Mouse (Mus musculus): ENCODE data around the gene Sars2. TPM values are rescaled to one million over a fixed set of nuclear protein-coding genes. Genes with fewer than 3 reads are reported as not detected.

The Sars2 gene
- polyA plus RNA-seq, 1 experiment from 2014 or later: 7.0 TPM

DNA sequence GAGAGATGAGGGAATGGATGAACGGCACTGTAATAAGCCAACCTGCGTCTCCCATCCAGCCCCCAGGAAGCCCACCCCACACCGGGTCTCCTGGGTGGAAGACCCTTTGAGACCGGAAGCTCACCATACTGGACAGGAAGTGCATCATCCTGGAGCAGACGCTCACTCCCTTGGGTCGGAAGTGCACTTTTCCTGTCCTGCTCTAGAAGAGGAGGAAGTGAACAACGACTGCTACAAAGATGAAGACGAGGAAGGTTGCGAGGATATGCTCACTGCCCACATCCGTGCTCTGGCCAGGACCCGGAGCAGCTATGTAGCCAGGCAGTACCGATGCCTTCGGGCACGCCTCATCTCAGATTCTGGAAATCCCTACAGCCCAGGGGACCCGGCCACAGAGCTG lies 54.0 kb downstream of the Sars2 start:
- peak; percentile 78 for TF ChIP-seq EP300 (IDR thresholded peaks at IDR 0.05)
- TF ChIP-seq CTCF (IDR thresholded peaks at IDR 0.05): no peak
- Histone ChIP-seq H3K4me3 (ENCODE audit: low read depth, low read length) (peak overlapping the region; percentile 22), H3K4me2 (replicated peaks; ENCODE audit: low read depth, low read length) (peak overlapping the region; percentile 54), H3K9me3 (ENCODE audit: low read length) (no peaks in the 10 kb centered on the region), H3K9ac (replicated peaks; ENCODE audit: low read depth) (no peak overlapping the region), H3K27me3 (replicated peaks; ENCODE audit: insufficient read depth, low read length) (no peaks in the 10 kb centered on the region), H3K36me3 (ENCODE audit: insufficient read depth, low read length) (no peaks in the 10 kb centered on the region), H3K27ac (ENCODE audit: low read length) (peak overlapping the region; percentile 85), H3K4me1 (ENCODE audit: insufficient read depth, low read depth, low read length) (peaks cover 4% of the 10 kb centered on the region; the same call in 1 of the 2 replicates)
- WGBS: 48% methylated on average over 15 of the region's 15 CpGs
- ATAC-seq (peak; percentile 51), DNase-seq (ENCODE audit: low spot score) (peak; percentile 63)

DNA sequence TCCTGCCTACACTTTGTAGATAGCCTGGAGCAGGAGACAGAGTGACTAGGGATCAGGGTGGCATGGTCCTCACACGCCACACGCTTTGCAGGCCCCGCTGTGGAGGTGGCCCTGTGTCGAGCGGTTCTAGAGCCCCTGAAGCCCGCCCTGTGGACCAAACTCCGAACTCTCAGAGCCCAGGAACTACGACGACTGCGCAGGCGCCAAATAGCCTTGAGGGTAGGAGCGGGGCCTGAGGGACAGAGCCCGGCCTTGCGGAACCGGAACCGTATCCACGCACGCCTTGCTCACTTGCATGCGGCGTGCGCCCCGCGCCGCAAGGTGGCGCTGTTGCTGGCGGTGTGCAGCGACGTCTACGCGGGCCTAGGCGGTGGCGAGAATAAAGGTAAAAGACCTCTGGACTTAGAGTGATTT lies 54.8 kb downstream of the Sars2 start:
- H3K9ac ChIP-seq (replicated peaks; ENCODE audit: low read depth): peak overlapping the region; percentile 44
- DNase-seq (ENCODE audit: low spot score): peak; percentile 93

DNA sequence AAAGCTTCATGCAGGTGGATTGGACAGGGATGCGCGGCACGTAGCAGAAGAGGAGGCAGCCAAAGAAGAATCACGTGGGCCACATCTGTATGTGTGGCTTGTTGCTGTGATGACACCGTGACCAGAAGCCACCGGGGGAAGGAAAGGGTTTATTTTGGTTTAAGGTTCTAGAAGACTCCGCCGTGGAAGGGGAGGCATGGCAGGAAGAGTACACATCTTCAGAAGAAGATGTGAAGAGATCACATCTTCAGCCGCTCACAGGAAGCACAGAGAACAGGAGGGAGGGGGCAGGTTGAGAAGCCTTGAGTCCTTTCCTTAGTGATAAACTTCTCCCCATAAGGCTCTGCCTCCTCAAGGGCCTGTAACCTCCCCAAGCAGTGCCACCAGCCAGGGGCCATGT lies 58.2 kb downstream of the Sars2 start:
- H3K4me3 ChIP-seq (ENCODE audit: low read depth, low read length): no peak overlapping the region
- H3K4me2 ChIP-seq (replicated peaks; ENCODE audit: low read depth, low read length): no peak overlapping the region
- WGBS: 88% methylated on average over 9 of the region's 9 CpGs
- H3K9me3 ChIP-seq (ENCODE audit: low read length): no peaks in the 10 kb centered on the region
- H3K36me3 ChIP-seq (ENCODE audit: insufficient read depth, low read length): no peaks in the 10 kb centered on the region
- H3K9ac ChIP-seq (replicated peaks; ENCODE audit: low read depth): no peak overlapping the region
- DNase-seq (ENCODE audit: low spot score) (no peak), ATAC-seq (no peak)
- H3K4me1 ChIP-seq (ENCODE audit: insufficient read depth, low read depth, low read length): peaks cover 30% of the 10 kb centered on the region
- H3K27ac ChIP-seq (ENCODE audit: low read length): no peak overlapping the region
- no peak for TF ChIP-seq CTCF (IDR thresholded peaks at IDR 0.05)
- no peak for TF ChIP-seq EP300 (IDR thresholded peaks at IDR 0.05)
- no peaks in the 10 kb centered on the region for H3K27me3 ChIP-seq (replicated peaks; ENCODE audit: insufficient read depth, low read length)

More for the DNA sequence above, 54.8 kb downstream of the Sars2 start:
- 13% methylated on average over 31 of the region's 32 CpGs for WGBS
- no peaks in the 10 kb centered on the region for H3K27me3 ChIP-seq (replicated peaks; ENCODE audit: insufficient read depth, low read length)
- TF ChIP-seq EP300 (IDR thresholded peaks at IDR 0.05): no peak
- peak; percentile 100 for TF ChIP-seq CTCF (IDR thresholded peaks at IDR 0.05)
- peak; percentile 88 for ATAC-seq
- peak overlapping the region; percentile 54 for H3K4me2 ChIP-seq (replicated peaks; ENCODE audit: low read depth, low read length)
- H3K36me3 ChIP-seq (ENCODE audit: insufficient read depth, low read length): no peaks in the 10 kb centered on the region
- peak overlapping the region; percentile 85 for H3K27ac ChIP-seq (ENCODE audit: low read length)
- H3K4me3 ChIP-seq (ENCODE audit: low read depth, low read length): peak overlapping the region; percentile 22
- no peaks in the 10 kb centered on the region for H3K9me3 ChIP-seq (ENCODE audit: low read length)
- peaks cover 4% of the 10 kb centered on the region for H3K4me1 ChIP-seq (ENCODE audit: insufficient read depth, low read depth, low read length)

GRCm38 (mm10) chr7:28801451-28801850 lies 59.7 kb downstream of the Sars2 start:
- H3K27me3 ChIP-seq (replicated peaks; ENCODE audit: insufficient read depth, low read length): no peaks in the 10 kb centered on the region
- H3K4me3 ChIP-seq (ENCODE audit: low read depth, low read length): no peak overlapping the region
- peak overlapping the region; percentile 94 for H3K27ac ChIP-seq (ENCODE audit: low read length)
- TF ChIP-seq CTCF (IDR thresholded peaks at IDR 0.05) (no peak), EP300 (IDR thresholded peaks at IDR 0.05) (peak; percentile 74)
- H3K4me1 ChIP-seq (ENCODE audit: insufficient read depth, low read depth, low read length): peaks cover 30% of the 10 kb centered on the region
- H3K4me2 ChIP-seq (replicated peaks; ENCODE audit: low read depth, low read length): no peak overlapping the region
- no peaks in the 10 kb centered on the region for H3K36me3 ChIP-seq (ENCODE audit: insufficient read depth, low read length)
- DNase-seq (ENCODE audit: low spot score) (peak; percentile 85), ATAC-seq (no peak)
- no peaks in the 10 kb centered on the region for H3K9me3 ChIP-seq (ENCODE audit: low read length)
- 35% methylated on average over 3 of the region's 3 CpGs for WGBS
- 0 out of 2 replicates have a peak overlapping the region, but pooled peaks have one; percentile 17 for H3K9ac ChIP-seq (replicated peaks; ENCODE audit: low read depth)

GRCm38 (mm10) chr7:28801901-28802670 lies 60.3 kb downstream of the Sars2 start:
- peak; percentile 87 for ATAC-seq
- no peak overlapping the region for H3K4me3 ChIP-seq (ENCODE audit: low read depth, low read length)

GRCm38 (mm10) chr7:28802846-28803588 lies 61.2 kb downstream of the Sars2 start:
- Histone ChIP-seq H3K9me3 (ENCODE audit: low read length) (no peaks in the 10 kb centered on the region), H3K4me2 (replicated peaks; ENCODE audit: low read depth, low read length) (peak overlapping the region; percentile 38; the same call in 1 of the 2 replicates), H3K4me3 (ENCODE audit: low read depth, low read length) (no peak overlapping the region), H3K36me3 (ENCODE audit: insufficient read depth, low read length) (no peaks in the 10 kb centered on the region), H3K27me3 (replicated peaks; ENCODE audit: insufficient read depth, low read length) (no peaks in the 10 kb centered on the region), H3K27ac (ENCODE audit: low read length) (peak overlapping the region; percentile 94), H3K9ac (replicated peaks; ENCODE audit: low read depth) (no peak overlapping the region), H3K4me1 (ENCODE audit: insufficient read depth, low read depth, low read length) (peaks cover 31% of the 10 kb centered on the region)
- TF ChIP-seq CTCF (IDR thresholded peaks at IDR 0.05) (no peak), EP300 (IDR thresholded peaks at IDR 0.05) (peak; percentile 79)
- ATAC-seq: peak; percentile 74
- WGBS: 4% methylated on average over 10 of the region's 10 CpGs
- DNase-seq (ENCODE audit: low spot score): peak; percentile 91

More at GRCm38 (mm10) chr7:28801901-28802670, 60.3 kb downstream of the Sars2 start:
- H3K36me3 ChIP-seq (ENCODE audit: insufficient read depth, low read length): no peaks in the 10 kb centered on the region
- TF ChIP-seq CTCF (IDR thresholded peaks at IDR 0.05): peak; percentile 55
- TF ChIP-seq EP300 (IDR thresholded peaks at IDR 0.05): peak; percentile 83
- 0 out of 2 replicates have a peak overlapping the region, but pooled peaks have one; percentile 17 for H3K9ac ChIP-seq (replicated peaks; ENCODE audit: low read depth)
- 10% methylated on average over 10 of the region's 10 CpGs for WGBS
- H3K9me3 ChIP-seq (ENCODE audit: low read length): no peaks in the 10 kb centered on the region
- H3K27ac ChIP-seq (ENCODE audit: low read length): peak overlapping the region; percentile 94
- peaks cover 26% of the 10 kb centered on the region for H3K4me1 ChIP-seq (ENCODE audit: insufficient read depth, low read depth, low read length)
- DNase-seq (ENCODE audit: low spot score): peak; percentile 94
- H3K27me3 ChIP-seq (replicated peaks; ENCODE audit: insufficient read depth, low read length): no peaks in the 10 kb centered on the region
- peak overlapping the region; percentile 38 for H3K4me2 ChIP-seq (replicated peaks; ENCODE audit: low read depth, low read length)

Other genes with a start within 250 kb of the Sars2 start
- not detected in 2 replicates for gene Ifnl2, start 231.5 kb upstream of the Sars2 start, polyA plus RNA-seq (2015; fragmentation: Nextera tagmentation; extraction: Ambion mirVana)
- gene Ifnl3, start 219.2 kb upstream of the Sars2 start, polyA plus RNA-seq (2015; fragmentation: Nextera tagmentation; extraction: Ambion mirVana): not detected in 2 replicates
- gene Sycn, start 201.1 kb upstream of the Sars2 start, polyA plus RNA-seq (2015; fragmentation: Nextera tagmentation; extraction: Ambion mirVana): not detected in 2 replicates
- not detected in 2 replicates for gene Nccrp1, start 194.7 kb upstream of the Sars2 start, polyA plus RNA-seq (2015; fragmentation: Nextera tagmentation; extraction: Ambion mirVana)
- gene Samd4b, start 143.8 kb upstream of the Sars2 start, polyA plus RNA-seq (2015; fragmentation: Nextera tagmentation; extraction: Ambion mirVana): 12.9 and 13.4 TPM in 2 replicates
- 36.3 and 38.2 TPM in 2 replicates for gene Pak4, start 143.8 kb upstream of the Sars2 start, polyA plus RNA-seq (2015; fragmentation: Nextera tagmentation; extraction: Ambion mirVana)
- not detected in 2 replicates for gene Acp7, start 110.7 kb upstream of the Sars2 start, polyA plus RNA-seq (2015; fragmentation: Nextera tagmentation; extraction: Ambion mirVana)
- 2.3 and 2.8 TPM in 2 replicates for gene Fbxo27, start 49.1 kb upstream of the Sars2 start, polyA plus RNA-seq (2015; fragmentation: Nextera tagmentation; extraction: Ambion mirVana)
- 10.9 and 11.0 TPM in 2 replicates for gene Fbxo17, start 25.2 kb upstream of the Sars2 start, polyA plus RNA-seq (2015; fragmentation: Nextera tagmentation; extraction: Ambion mirVana)
- gene Mrps12, start 172 bp upstream of the Sars2 start, polyA plus RNA-seq (2015; fragmentation: Nextera tagmentation; extraction: Ambion mirVana): 99.7 and 101 TPM in 2 replicates
- not detected in 2 replicates for gene Ccer2, start 14.2 kb downstream of the Sars2 start, polyA plus RNA-seq (2015; fragmentation: Nextera tagmentation; extraction: Ambion mirVana)
- gene Sirt2, start 24.7 kb downstream of the Sars2 start, polyA plus RNA-seq (2015; fragmentation: Nextera tagmentation; extraction: Ambion mirVana): 55.4 and 57.1 TPM in 2 replicates
- gene Nfkbib, start 25.5 kb downstream of the Sars2 start, polyA plus RNA-seq (2015; fragmentation: Nextera tagmentation; extraction: Ambion mirVana): 42.3 and 42.7 TPM in 2 replicates
- 10.2 and 12.9 TPM in 2 replicates for gene Rinl, start 47.0 kb downstream of the Sars2 start, polyA plus RNA-seq (2015; fragmentation: Nextera tagmentation; extraction: Ambion mirVana)
- gene Hnrnpl, start 66.5 kb downstream of the Sars2 start, polyA plus RNA-seq (2015; fragmentation: Nextera tagmentation; extraction: Ambion mirVana): 151 and 154 TPM in 2 replicates
- 287 and 308 TPM in 2 replicates for gene Ech1, start 83.2 kb downstream of the Sars2 start, polyA plus RNA-seq (2015; fragmentation: Nextera tagmentation; extraction: Ambion mirVana)
- 14.9 and 15.6 TPM in 2 replicates for gene Lgals4, start 91.9 kb downstream of the Sars2 start, polyA plus RNA-seq (2015; fragmentation: Nextera tagmentation; extraction: Ambion mirVana)
- 2.2 and 3.0 TPM in 2 replicates for gene Lgals7, start 121.9 kb downstream of the Sars2 start, polyA plus RNA-seq (2015; fragmentation: Nextera tagmentation; extraction: Ambion mirVana)
- 0.27 and 0.33 TPM in 2 replicates for gene Capn12, start 139.4 kb downstream of the Sars2 start, polyA plus RNA-seq (2015; fragmentation: Nextera tagmentation; extraction: Ambion mirVana)
- gene Actn4, start 220.3 kb downstream of the Sars2 start, polyA plus RNA-seq (2015; fragmentation: Nextera tagmentation; extraction: Ambion mirVana): 202 and 218 TPM in 2 replicates
- 287 and 294 TPM in 2 replicates for gene Eif3k, start 239.9 kb downstream of the Sars2 start, polyA plus RNA-seq (2015; fragmentation: Nextera tagmentation; extraction: Ambion mirVana)
- gene Map4k1, start 240.1 kb downstream of the Sars2 start, polyA plus RNA-seq (2015; fragmentation: Nextera tagmentation; extraction: Ambion mirVana): 2.0 and 3.5 TPM in 2 replicates